Mouse (Mus musculus): ENCODE results near the gene Invs. TPM values are rescaled to one million over a fixed set of nuclear protein-coding genes. Genes with fewer than 3 reads are reported as not detected.

The Invs gene
- 9.3 and 10.2 TPM in 2 replicates for polyA plus RNA-seq (2015; fragmentation: Nextera tagmentation; extraction: Ambion mirVana)

GRCm38 (mm10) chr4:48279498-48280134, at the start of gene Invs, which contains the start of gene Erp44:
Invs (plus strand) TSS chr4:48279760.
Erp44 (minus strand) TSS chr4:48279558.
- Histone ChIP-seq H3K4me3 (peak within 1 kb of the TSS; percentile 84), H3K36me3 (0 out of 2 replicates have a peak, but pooled peaks cover 5% of the 10 kb centered on the region), H3K27me3 (no peaks in the 10 kb centered on the region), H3K9me3 (no peaks in the 10 kb centered on the region), H3K4me1 (peaks cover 5% of the 10 kb centered on the region), H3K27ac (peak within 1 kb of the TSS; percentile 90), H3K4me2 (peak within 1 kb of the TSS; percentile 81), H3K9ac (peak within 1 kb of the TSS; percentile 92)
- WGBS: under 1% methylated on average over 41 of the region's 41 CpGs
- ATAC-seq (ENCODE audit: insufficient number of reproducible peaks, low FRiP score, low TSS enrichment, low read depth): peak; percentile 100

- H3K4me3 ChIP-seq: no peak overlapping the region
- no peaks in the 10 kb centered on the region for H3K4me1 ChIP-seq
- ATAC-seq (ENCODE audit: insufficient number of reproducible peaks, low FRiP score, low TSS enrichment, low read depth): no peak
- H3K4me2 ChIP-seq: no peak overlapping the region
- H3K27me3 ChIP-seq: no peaks in the 10 kb centered on the region
- 75% methylated on average over 3 of the region's 3 CpGs for WGBS
- H3K9me3 ChIP-seq: no peaks in the 10 kb centered on the region
- peaks cover 5% of the 10 kb centered on the region; the same call in 1 of the 2 replicates for H3K36me3 ChIP-seq
- no peak overlapping the region for H3K9ac ChIP-seq
- H3K27ac ChIP-seq: no peak overlapping the region
These were observed 42.8 kb upstream of the Invs start for GRCm38 (mm10) chr4:48236721-48237120.

- Histone ChIP-seq H3K9me3 (no peaks in the 10 kb centered on the region), H3K27ac (no peak overlapping the region), H3K36me3 (peaks cover 5% of the 10 kb centered on the region; the same call in 1 of the 2 replicates), H3K4me3 (no peak overlapping the region), H3K4me2 (no peak overlapping the region), H3K9ac (no peak overlapping the region), H3K27me3 (no peaks in the 10 kb centered on the region), H3K4me1 (no peaks in the 10 kb centered on the region)
- no peak for ATAC-seq (ENCODE audit: insufficient number of reproducible peaks, low FRiP score, low TSS enrichment, low read depth)
- 86% methylated on average over 4 of the region's 4 CpGs for WGBS
These were observed 40.5 kb upstream of the Invs start for GRCm38 (mm10) chr4:48239046-48239445.

- Histone ChIP-seq H3K9me3 (no peaks in the 10 kb centered on the region), H3K27ac (no peak overlapping the region), H3K36me3 (no peaks in the 10 kb centered on the region), H3K4me3 (no peak overlapping the region), H3K4me2 (no peak overlapping the region), H3K4me1 (peaks cover 3% of the 10 kb centered on the region; the same call in 1 of the 2 replicates), H3K9ac (no peak overlapping the region), H3K27me3 (no peaks in the 10 kb centered on the region)
- 85% methylated on average over 4 of the region's 4 CpGs for WGBS
- ATAC-seq (ENCODE audit: insufficient number of reproducible peaks, low FRiP score, low TSS enrichment, low read depth): no peak
These were observed 37.1 kb upstream of the Invs start for GRCm38 (mm10) chr4:48242482-48242881.

GRCm38 (mm10) chr4:48243737-48244136, 35.8 kb upstream of the Invs start:
- Histone ChIP-seq H3K4me1 (peaks cover 3% of the 10 kb centered on the region; the same call in 1 of the 2 replicates), H3K9me3 (no peaks in the 10 kb centered on the region), H3K27ac (no peak overlapping the region), H3K4me3 (no peak overlapping the region), H3K36me3 (no peaks in the 10 kb centered on the region), H3K9ac (no peak overlapping the region), H3K4me2 (no peak overlapping the region), H3K27me3 (no peaks in the 10 kb centered on the region)
- 57% methylated on average over 1 of the region's 1 CpGs for WGBS
- ATAC-seq (ENCODE audit: insufficient number of reproducible peaks, low FRiP score, low TSS enrichment, low read depth): no peak

GRCm38 (mm10) chr4:48244280-48244679, 35.3 kb upstream of the Invs start:
- peaks cover 3% of the 10 kb centered on the region; the same call in 1 of the 2 replicates for H3K4me1 ChIP-seq
- H3K36me3 ChIP-seq: no peaks in the 10 kb centered on the region
- ATAC-seq (ENCODE audit: insufficient number of reproducible peaks, low FRiP score, low TSS enrichment, low read depth): no peak
- H3K4me2 ChIP-seq: no peak overlapping the region
- 78% methylated on average over 2 of the region's 2 CpGs for WGBS
- H3K9me3 ChIP-seq: no peaks in the 10 kb centered on the region
- no peak overlapping the region for H3K4me3 ChIP-seq
- H3K9ac ChIP-seq: no peak overlapping the region
- no peaks in the 10 kb centered on the region for H3K27me3 ChIP-seq
- H3K27ac ChIP-seq: no peak overlapping the region

GRCm38 (mm10) chr4:48253266-48253665, 26.3 kb upstream of the Invs start:
- Histone ChIP-seq H3K4me2 (no peak overlapping the region), H3K36me3 (no peaks in the 10 kb centered on the region), H3K4me1 (no peaks in the 10 kb centered on the region), H3K27ac (no peak overlapping the region), H3K27me3 (no peaks in the 10 kb centered on the region), H3K4me3 (no peak overlapping the region), H3K9me3 (no peaks in the 10 kb centered on the region), H3K9ac (no peak overlapping the region)
- no peak for ATAC-seq (ENCODE audit: insufficient number of reproducible peaks, low FRiP score, low TSS enrichment, low read depth)

GRCm38 (mm10) chr4:48258045-48258444, 21.5 kb upstream of the Invs start:
- Histone ChIP-seq H3K36me3 (no peaks in the 10 kb centered on the region), H3K4me3 (no peak overlapping the region)

GRCm38 (mm10) chr4:48267683-48268082, 11.9 kb upstream of the Invs start:
- Histone ChIP-seq H3K4me2 (no peak overlapping the region), H3K4me1 (no peaks in the 10 kb centered on the region), H3K9me3 (no peaks in the 10 kb centered on the region), H3K9ac (no peak overlapping the region), H3K4me3 (no peak overlapping the region), H3K27me3 (no peaks in the 10 kb centered on the region), H3K36me3 (no peaks in the 10 kb centered on the region), H3K27ac (no peak overlapping the region)
- 82% methylated on average over 3 of the region's 3 CpGs for WGBS
- ATAC-seq (ENCODE audit: insufficient number of reproducible peaks, low FRiP score, low TSS enrichment, low read depth): no peak

More at GRCm38 (mm10) chr4:48258045-48258444, 21.5 kb upstream of the Invs start:
- no peak overlapping the region for H3K27ac ChIP-seq
- no peaks in the 10 kb centered on the region for H3K9me3 ChIP-seq
- H3K4me2 ChIP-seq: no peak overlapping the region
- 0 out of 2 replicates have a peak, but pooled peaks cover 2% of the 10 kb centered on the region for H3K4me1 ChIP-seq
- H3K27me3 ChIP-seq: no peaks in the 10 kb centered on the region
- WGBS: 74% methylated on average over 3 of the region's 3 CpGs
- ATAC-seq (ENCODE audit: insufficient number of reproducible peaks, low FRiP score, low TSS enrichment, low read depth): no peak
- H3K9ac ChIP-seq: no peak overlapping the region

GRCm38 (mm10) chr4:48268127-48268526, 11.4 kb upstream of the Invs start:
- ATAC-seq (ENCODE audit: insufficient number of reproducible peaks, low FRiP score, low TSS enrichment, low read depth): no peak
- Histone ChIP-seq H3K9me3 (no peaks in the 10 kb centered on the region), H3K9ac (no peak overlapping the region), H3K4me1 (no peaks in the 10 kb centered on the region), H3K36me3 (no peaks in the 10 kb centered on the region), H3K27ac (no peak overlapping the region), H3K4me3 (no peak overlapping the region), H3K27me3 (no peaks in the 10 kb centered on the region), H3K4me2 (no peak overlapping the region)
- 76% methylated on average over 1 of the region's 1 CpGs for WGBS

- Histone ChIP-seq H3K4me3 (no peak overlapping the region), H3K27me3 (no peaks in the 10 kb centered on the region), H3K27ac (no peak overlapping the region), H3K9ac (no peak overlapping the region), H3K4me1 (no peaks in the 10 kb centered on the region), H3K4me2 (no peak overlapping the region), H3K36me3 (no peaks in the 10 kb centered on the region), H3K9me3 (no peaks in the 10 kb centered on the region)
- no peak for ATAC-seq (ENCODE audit: insufficient number of reproducible peaks, low FRiP score, low TSS enrichment, low read depth)
These were observed 9.0 kb upstream of the Invs start for GRCm38 (mm10) chr4:48270532-48270931.

- no peaks in the 10 kb centered on the region for H3K4me1 ChIP-seq
- 59% methylated on average over 5 of the region's 5 CpGs for WGBS
- H3K4me2 ChIP-seq: no peak overlapping the region
- H3K27ac ChIP-seq: no peak overlapping the region
- H3K36me3 ChIP-seq: no peaks in the 10 kb centered on the region
- H3K9me3 ChIP-seq: no peaks in the 10 kb centered on the region
- H3K27me3 ChIP-seq: no peaks in the 10 kb centered on the region
- H3K4me3 ChIP-seq: no peak overlapping the region
- no peak overlapping the region for H3K9ac ChIP-seq
- ATAC-seq (ENCODE audit: insufficient number of reproducible peaks, low FRiP score, low TSS enrichment, low read depth): no peak
These were observed 7.7 kb upstream of the Invs start for GRCm38 (mm10) chr4:48271838-48272237.
